Mouse (Mus musculus): ENCODE results near the gene Smo. TPM values are rescaled to one million over a fixed set of nuclear protein-coding genes. Genes with fewer than 3 reads are reported as not detected.
"Not testable (repeated sequence)": the region's sequence is repeated elsewhere in the genome, so short reads cannot be mapped to it uniquely, and the experiment has no call there.

Smo gene
- polyA plus RNA-seq, 1 experiment from 2014 or later: 16.1 TPM

GRCm38 (mm10) chr6:29735689-29736451, 567 bp downstream of the Smo start:
- peak; percentile 84 for ATAC-seq (ENCODE audit: low read depth)
- peak overlapping the region; percentile 84 for H3K27ac ChIP-seq (replicated peaks)
- WGBS: under 1% methylated on average over 75 of the region's 75 CpGs
- peak overlapping the region; percentile 74 for H3K4me3 ChIP-seq
- peaks cover 23% of the 10 kb centered on the region for H3K4me1 ChIP-seq (replicated peaks)
- peak overlapping the region; percentile 91 for H3K9ac ChIP-seq
- no peaks in the 10 kb centered on the region for H3K36me3 ChIP-seq
- 0 out of 2 replicates have a peak, but pooled peaks cover 4% of the 10 kb centered on the region for H3K27me3 ChIP-seq
- peak overlapping the region; percentile 88 for H3K4me2 ChIP-seq
- no peaks in the 10 kb centered on the region for H3K9me3 ChIP-seq

GRCm38 (mm10) chr6:29736610-29737458, 1.5 kb downstream of the Smo start:
- H3K36me3 ChIP-seq: no peaks in the 10 kb centered on the region

GRCm38 (mm10) chr6:29751466-29752152, 16.3 kb downstream of the Smo start:
- Histone ChIP-seq H3K4me3 (no peak overlapping the region), H3K4me2 (no peak overlapping the region), H3K27me3 (no peaks in the 10 kb centered on the region), H3K9me3 (peaks cover 14% of the 10 kb centered on the region), H3K27ac (replicated peaks) (no peak overlapping the region), H3K9ac (no peak overlapping the region), H3K4me1 (replicated peaks) (peaks cover 4% of the 10 kb centered on the region; the same call in 1 of the 2 replicates), H3K36me3 (0 out of 2 replicates have a peak, but pooled peaks cover 11% of the 10 kb centered on the region)
- ATAC-seq (ENCODE audit: low read depth): no peak
- 91% methylated on average over 3 of the region's 3 CpGs for WGBS

More at GRCm38 (mm10) chr6:29736610-29737458, 1.5 kb downstream of the Smo start:
- WGBS: 19% methylated on average over 13 of the region's 13 CpGs
- Histone ChIP-seq H3K4me3 (peak overlapping the region; percentile 74), H3K27me3 (0 out of 2 replicates have a peak, but pooled peaks cover 4% of the 10 kb centered on the region), H3K4me1 (replicated peaks) (peaks cover 23% of the 10 kb centered on the region), H3K9me3 (no peaks in the 10 kb centered on the region), H3K4me2 (peak overlapping the region; percentile 88), H3K27ac (replicated peaks) (peak overlapping the region; percentile 84), H3K9ac (peak overlapping the region; percentile 91)
- no peak for ATAC-seq (ENCODE audit: low read depth)

GRCm38 (mm10) chr6:29753336-29753735, 18.0 kb downstream of the Smo start:
- no peak overlapping the region for H3K9ac ChIP-seq
- H3K4me3 ChIP-seq: no peak overlapping the region
- ATAC-seq (ENCODE audit: low read depth): no peak

GRCm38 (mm10) chr6:29756001-29756400, 20.7 kb downstream of the Smo start:
- peaks cover 4% of the 10 kb centered on the region; the same call in 1 of the 2 replicates for H3K4me1 ChIP-seq (replicated peaks)
- peaks cover 30% of the 10 kb centered on the region for H3K36me3 ChIP-seq
- WGBS: 90% methylated on average over 5 of the region's 5 CpGs
- no peak for ATAC-seq (ENCODE audit: low read depth)
- H3K27me3 ChIP-seq: no peaks in the 10 kb centered on the region
- no peak overlapping the region for H3K9ac ChIP-seq
- H3K9me3 ChIP-seq: no peaks in the 10 kb centered on the region
- H3K4me2 ChIP-seq: no peak overlapping the region
- H3K27ac ChIP-seq (replicated peaks): no peak overlapping the region
- no peak overlapping the region for H3K4me3 ChIP-seq

More at GRCm38 (mm10) chr6:29753336-29753735, 18.0 kb downstream of the Smo start:
- H3K27me3 ChIP-seq: no peaks in the 10 kb centered on the region
- H3K4me2 ChIP-seq: no peak overlapping the region
- peaks cover 4% of the 10 kb centered on the region; the same call in 1 of the 2 replicates for H3K4me1 ChIP-seq (replicated peaks)
- 83% methylated on average over 11 of the region's 11 CpGs for WGBS
- no peak overlapping the region for H3K27ac ChIP-seq (replicated peaks)
- H3K9me3 ChIP-seq: peaks cover 5% of the 10 kb centered on the region
- H3K36me3 ChIP-seq: peaks cover 19% of the 10 kb centered on the region; the same call in 1 of the 2 replicates

- no peak overlapping the region for H3K4me3 ChIP-seq
- H3K4me1 ChIP-seq (replicated peaks): peaks cover 4% of the 10 kb centered on the region; the same call in 1 of the 2 replicates
- no peak for ATAC-seq (ENCODE audit: low read depth)
- no peaks in the 10 kb centered on the region for H3K9me3 ChIP-seq
- WGBS: 83% methylated on average over 4 of the region's 4 CpGs
- no peaks in the 10 kb centered on the region for H3K27me3 ChIP-seq
- H3K27ac ChIP-seq (replicated peaks): no peak overlapping the region
- no peak overlapping the region for H3K9ac ChIP-seq
- no peak overlapping the region for H3K4me2 ChIP-seq
- peaks cover 34% of the 10 kb centered on the region for H3K36me3 ChIP-seq
Observed at GRCm38 (mm10) chr6:29756476-29756875, 21.2 kb downstream of the Smo start.

GRCm38 (mm10) chr6:29758417-29758816, 23.1 kb downstream of the Smo start:
- ATAC-seq (ENCODE audit: low read depth): no peak
- no peak overlapping the region for H3K4me3 ChIP-seq
- no peak overlapping the region for H3K9ac ChIP-seq
- H3K4me1 ChIP-seq (replicated peaks): peaks cover 1% of the 10 kb centered on the region; the same call in 1 of the 2 replicates
- 45% methylated on average over 4 of the region's 4 CpGs for WGBS
- no peaks in the 10 kb centered on the region for H3K9me3 ChIP-seq
- no peak overlapping the region for H3K27ac ChIP-seq (replicated peaks)
- H3K36me3 ChIP-seq: peaks cover 35% of the 10 kb centered on the region
- H3K4me2 ChIP-seq: no peak overlapping the region
- no peaks in the 10 kb centered on the region for H3K27me3 ChIP-seq

GRCm38 (mm10) chr6:29759012-29759679, 23.8 kb downstream of the Smo start:
- H3K9me3 ChIP-seq: no peaks in the 10 kb centered on the region
- 84% methylated on average over 13 of the region's 13 CpGs for WGBS
- no peak overlapping the region for H3K27ac ChIP-seq (replicated peaks)
- no peak overlapping the region for H3K9ac ChIP-seq
- no peak for ATAC-seq (ENCODE audit: low read depth)
- H3K4me3 ChIP-seq: no peak overlapping the region
- no peak overlapping the region for H3K4me2 ChIP-seq
- no peaks in the 10 kb centered on the region for H3K27me3 ChIP-seq
- H3K36me3 ChIP-seq: peaks cover 35% of the 10 kb centered on the region
- H3K4me1 ChIP-seq (replicated peaks): no peaks in the 10 kb centered on the region

- WGBS: 95% methylated on average over 2 of the region's 2 CpGs
- H3K9me3 ChIP-seq; H3K4me2 ChIP-seq; H3K4me1 ChIP-seq (replicated peaks); H3K9ac ChIP-seq; ATAC-seq (ENCODE audit: low read depth); H3K27me3 ChIP-seq; H3K27ac ChIP-seq (replicated peaks); H3K4me3 ChIP-seq: not testable (repeated sequence)
- peaks cover 30% of the 10 kb centered on the region for H3K36me3 ChIP-seq
Observed at GRCm38 (mm10) chr6:29760397-29760796, 25.1 kb downstream of the Smo start.

- H3K4me3 ChIP-seq: no peak overlapping the region
- no peak for ATAC-seq (ENCODE audit: low read depth)
- H3K4me1 ChIP-seq (replicated peaks): no peaks in the 10 kb centered on the region
- H3K36me3 ChIP-seq: peaks cover 27% of the 10 kb centered on the region
- WGBS: 92% methylated on average over 4 of the region's 4 CpGs
- no peaks in the 10 kb centered on the region for H3K27me3 ChIP-seq
- no peak overlapping the region for H3K27ac ChIP-seq (replicated peaks)
- no peaks in the 10 kb centered on the region for H3K9me3 ChIP-seq
- no peak overlapping the region for H3K9ac ChIP-seq
- H3K4me2 ChIP-seq: no peak overlapping the region
Observed at GRCm38 (mm10) chr6:29761282-29761681, 26.0 kb downstream of the Smo start.

GRCm38 (mm10) chr6:29762524-29762923, 27.2 kb downstream of the Smo start:
- Histone ChIP-seq H3K27me3 (no peaks in the 10 kb centered on the region), H3K36me3 (peaks cover 16% of the 10 kb centered on the region), H3K4me3 (no peak overlapping the region), H3K4me1 (replicated peaks) (peaks cover 3% of the 10 kb centered on the region; the same call in 1 of the 2 replicates), H3K9me3 (no peaks in the 10 kb centered on the region), H3K4me2 (no peak overlapping the region), H3K27ac (replicated peaks) (no peak overlapping the region), H3K9ac (no peak overlapping the region)
- no peak for ATAC-seq (ENCODE audit: low read depth)
- WGBS: 69% methylated on average over 4 of the region's 4 CpGs

Measured in neural tube, embryonic 13.5 days (tissue).